Mouse (Mus musculus): ENCODE measurements at regions not wholly inside any gene's neighbourhood (a gene's known extent, or its start where the extent isn't known, plus 50 kb on each side); places are given as distances from the start of the nearest gene placed in this dataset.

DNA sequence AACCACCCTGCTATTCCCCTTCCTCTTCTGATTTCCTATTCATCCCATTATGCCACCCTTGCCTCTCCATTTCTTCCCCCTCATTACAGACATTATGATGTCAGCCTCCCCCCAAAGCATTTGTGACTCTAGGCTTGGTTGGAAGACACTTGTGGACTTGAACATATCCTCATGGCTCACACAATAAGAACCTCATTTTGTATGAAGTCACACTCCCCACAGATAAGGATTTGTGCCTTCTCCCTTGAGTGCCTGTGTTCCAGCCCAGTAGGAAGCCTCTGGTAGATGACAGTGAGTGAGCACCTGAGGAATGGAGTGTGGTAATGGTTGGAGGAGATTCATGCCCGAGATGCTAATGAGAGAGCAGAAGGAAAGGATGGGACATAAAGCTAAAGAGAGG, 313.9 kb upstream of the Trib2 start:
- TF ChIP-seq CTCF (IDR thresholded peaks at IDR 0.05; ENCODE audit: borderline replicate concordance, insufficient read depth, low read length) (no peak), POLR2A (IDR thresholded peaks at IDR 0.05; ENCODE audit: low read depth, low read length) (no peak)
